Mouse (Mus musculus) layer of hippocampus, postnatal 25 days (tissue): ENCODE data around the gene Cope. TPM values are rescaled to one million over a fixed set of nuclear protein-coding genes. Genes with fewer than 3 reads are reported as not detected.

Experiments
- DNase-seq, 2 experiments: peaks; one replicate each; pipeline ENCODE4 v3.0.0; 2022; ENCODE audit warnings: mixed read lengths in 2 of 2, low spot score in 1 of 2; ENCODE audit errors: extremely low spot score in 1 of 2
- total RNA-seq, 2 experiments: library from RNA; stranded (reverse); gene quantifications; 2 replicates each; pipeline ENCODE4 v1.2.3; 2021

Gene Cope
- total RNA-seq, 2 experiments from 2014 or later, result 123 to 141 TPM

- no peak for DNase-seq
These were observed 583 bp downstream of the Cope start for GRCm38 (mm10) chr8:70302901-70303300.

GRCm38 (mm10) chr8:70309311-70309710 is 7.0 kb downstream of the Cope start:
- peak in 1 of 2 experiments; percentile 50 for DNase-seq

- no peak for DNase-seq
These were observed 11.1 kb downstream of the Cope start for GRCm38 (mm10) chr8:70313399-70313798.

- DNase-seq, result peak; percentile 73 to 77
These were observed 13.5 kb downstream of the Cope start, which contains the start of gene Cers1 for GRCm38 (mm10) chr8:70315624-70316510. Gene Cers1, plus strand, starts transcription at chr8:70315775.

GRCm38 (mm10) chr8:70316511-70317504 is 14.5 kb downstream of the Cope start:
- peak; percentile 64 to 67 for DNase-seq

GRCm38 (mm10) chr8:70317872-70318271 is 15.6 kb downstream of the Cope start:
- no peak for DNase-seq

- no peak for DNase-seq
These were observed 21.4 kb downstream of the Cope start for GRCm38 (mm10) chr8:70323716-70324115.

GRCm38 (mm10) chr8:70327512-70327911 is 25.2 kb downstream of the Cope start:
- DNase-seq, result no peak

GRCm38 (mm10) chr8:70329124-70329834 is 27.0 kb downstream of the Cope start, which contains the start of gene Gdf1:
Gene Gdf1, plus strand, starts transcription at chr8:70329817.
- DNase-seq, result no peak

GRCm38 (mm10) chr8:70329835-70330740 is 27.8 kb downstream of the Cope start:
- DNase-seq, result no peak

GRCm38 (mm10) chr8:70330741-70331364 is 28.5 kb downstream of the Cope start:
- DNase-seq, result peak; percentile 56 to 64

GRCm38 (mm10) chr8:70331526-70331925 is 29.2 kb downstream of the Cope start:
- DNase-seq, result no peak

GRCm38 (mm10) chr8:70332070-70332877 is 30.0 kb downstream of the Cope start:
- peak; percentile 75 to 79 for DNase-seq

GRCm38 (mm10) chr8:70332878-70333202 is 30.5 kb downstream of the Cope start:
- DNase-seq, result no peak

GRCm38 (mm10) chr8:70338931-70339330 is 36.6 kb downstream of the Cope start:
- no peak for DNase-seq

GRCm38 (mm10) chr8:70340659-70341058 is 38.3 kb downstream of the Cope start:
- DNase-seq, result no peak

GRCm38 (mm10) chr8:70342007-70342406 is 39.7 kb downstream of the Cope start:
- DNase-seq, result no peak

GRCm38 (mm10) chr8:70343076-70343475 is 40.8 kb downstream of the Cope start:
- no peak for DNase-seq
